Mouse (Mus musculus) heart, postnatal 0 days (tissue): ENCODE data around the gene Ppp4r4. TPM values are rescaled to one million over a fixed set of nuclear protein-coding genes. Genes with fewer than 3 reads are reported as not detected.

Experiments used
- ATAC-seq: fragments of 200-750 bp; cut with Nextera tagmentation; 2 replicates; pipeline ENCODE4 v1.8.0; 2017; ENCODE audit warnings: low read depth, moderate number of reproducible peaks, moderate library complexity; ENCODE audit not compliant: insufficient read depth
- DNase-seq: peaks from one replicate; pipeline ENCODE4 v3.0.0-alpha.2; 2016; ENCODE audit warnings: low spot score
- H3K27ac ChIP-seq: fragments of 300-500 bp; sonication (generic); 2 replicates; pipeline ENCODE4 v1.5.1; 2014; ENCODE audit warnings: low read depth, mild to moderate bottlenecking
- H3K27me3 ChIP-seq: fragments of 300-500 bp; sonication (generic); 2 replicates; pipeline ENCODE4 v1.6.1; 2014; ENCODE audit warnings: low read length, mixed read lengths; ENCODE audit not compliant: control insufficient read depth, insufficient read depth
- H3K36me3 ChIP-seq: fragments of 300-500 bp; sonication (generic); replicated peaks from 2 replicates; pipeline ENCODE4 v1.6.1; 2014; ENCODE audit warnings: low read length, mixed read lengths; ENCODE audit not compliant: control insufficient read depth, insufficient read depth
- H3K4me1 ChIP-seq: fragments of 300-500 bp; sonication (generic); 2 replicates; pipeline ENCODE4 v1.6.1; 2014; ENCODE audit warnings: antibody characterized with exemption; ENCODE audit not compliant: control insufficient read depth, insufficient read depth
- H3K4me2 ChIP-seq: fragments of 300-500 bp; sonication (generic); 2 replicates; pipeline ENCODE4 v1.6.1; 2014; ENCODE audit warnings: low read depth, mild to moderate bottlenecking, low read length, moderate library complexity
- H3K4me3 ChIP-seq: fragments of 300-500 bp; sonication (generic); 2 replicates; pipeline ENCODE4 v1.5.1; 2014; ENCODE audit warnings: low read depth, low read length
- H3K9ac ChIP-seq: fragments of 300-500 bp; sonication (generic); replicated peaks from 2 replicates; pipeline ENCODE4 v1.6.1; 2014; ENCODE audit warnings: low read depth, low read length, mixed read lengths
- H3K9me3 ChIP-seq: fragments of 300-500 bp; sonication (generic); replicated peaks from 2 replicates; pipeline ENCODE4 v1.6.1; 2016; ENCODE audit warnings: low read length; ENCODE audit not compliant: control insufficient read depth
- CTCF ChIP-seq: IDR thresholded peaks from 2 replicates; pipeline ENCODE4 v1.5.1; 2016; ENCODE audit warnings: antibody characterized with exemption, control low read depth, low read depth
- EP300 ChIP-seq: IDR thresholded peaks from 2 replicates; pipeline ENCODE4 v1.6.1; 2016; ENCODE audit warnings: antibody characterized with exemption, low read depth
- WGBS: fragments of 180-500 bp; shearing (Covaris S2); extraction: QIAGEN DNeasy Blood & Tissue Kit; methylation state at CpG from one replicate; pipeline ENCODE4 v1.1.7; 2014; 5-methylcytosine and 5-hydroxymethylcytosine counted together
- polyA plus RNA-seq: library from polyadenylated mRNA; unstranded; fragments of >200 nt; fragmentation: Nextera tagmentation; extraction: Ambion mirVana; gene quantifications from 2 replicates; pipeline ENCODE4 v1.2.1, GENCODE M21; 2015
- total RNA-seq: library from RNA; depleted of rRNA; stranded (reverse); fragments of >200 nt; gene quantifications from 2 replicates; pipeline ENCODE4 v1.2.3, GENCODE M21; 2014; ENCODE audit warnings: low replicate concordance

Ppp4r4 gene
- total and polyA plus RNA-seq, 2 experiments from 2014 or later = 0.12 to 1.1 TPM

DNA sequence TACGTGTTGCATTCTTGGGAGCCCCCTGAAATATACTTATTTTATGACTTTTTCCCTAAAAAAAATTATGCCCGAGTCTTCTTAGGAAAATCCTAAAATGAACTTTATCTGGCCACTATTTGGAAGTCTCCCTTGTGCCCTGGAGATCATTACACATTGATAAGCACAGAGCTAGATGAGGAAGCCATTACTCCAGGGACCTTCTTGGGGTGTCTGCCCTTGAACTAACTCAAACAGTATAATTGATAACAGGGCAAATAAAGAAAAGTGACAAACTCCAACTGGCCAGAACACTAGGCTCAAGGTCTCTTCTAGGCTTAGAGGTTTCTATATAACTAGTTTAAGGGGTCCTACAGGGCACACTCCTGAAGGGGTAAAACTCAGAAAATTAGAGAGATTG, 44.3 kb upstream of the Ppp4r4 start:
- H3K4me3 ChIP-seq = no peak overlapping the region
- H3K9ac ChIP-seq = no peak overlapping the region
- no peak for TF ChIP-seq EP300
- no peak for TF ChIP-seq CTCF
- no peaks in the 10 kb centered on the region for H3K27me3 ChIP-seq
- no peak for ATAC-seq
- 53% methylated on average over 2 of the region's 2 CpGs for WGBS
- H3K27ac ChIP-seq = peak overlapping the region; percentile 32; the same call in 1 of the 2 replicates
- 0 out of 2 replicates have a peak, but pooled peaks cover 8% of the 10 kb centered on the region for H3K4me1 ChIP-seq
- H3K4me2 ChIP-seq = no peak overlapping the region
- H3K9me3 ChIP-seq = no peaks in the 10 kb centered on the region
- DNase-seq = no peak
- no peaks in the 10 kb centered on the region for H3K36me3 ChIP-seq

DNA sequence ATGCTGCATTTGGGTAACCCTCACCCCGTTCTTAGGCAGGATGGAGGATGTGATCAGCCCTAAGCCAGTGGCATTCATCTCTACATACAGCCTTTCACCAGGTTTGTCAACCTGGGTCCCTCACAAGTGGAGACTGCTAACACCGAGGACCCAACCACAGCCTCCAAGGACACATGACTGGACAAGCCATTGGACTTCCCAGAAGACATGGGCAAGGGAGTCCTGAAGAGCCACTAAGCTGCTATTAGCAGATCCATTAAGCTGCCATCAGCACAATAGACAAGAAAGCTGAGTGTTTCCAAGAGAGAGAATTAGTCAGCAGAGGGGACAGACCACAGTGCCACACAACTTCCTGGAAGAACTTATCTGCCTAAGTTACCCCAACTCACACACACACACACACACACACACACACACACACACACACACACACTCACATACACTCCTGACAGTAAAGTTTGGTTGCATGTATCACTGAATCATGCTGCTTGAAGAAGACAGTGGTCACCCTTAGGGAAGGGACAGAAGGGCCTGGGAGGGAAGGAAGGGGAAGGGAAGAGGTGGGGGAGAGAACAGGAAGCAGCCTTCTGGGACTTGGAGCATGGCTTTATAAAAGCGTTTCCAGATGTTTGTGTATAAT, 40.9 kb upstream of the Ppp4r4 start:
- Histone ChIP-seq H3K9me3 (no peaks in the 10 kb centered on the region), H3K36me3 (no peaks in the 10 kb centered on the region), H3K27me3 (no peaks in the 10 kb centered on the region), H3K4me2 (no peak overlapping the region), H3K4me3 (no peak overlapping the region), H3K27ac (no peak overlapping the region), H3K4me1 (0 out of 2 replicates have a peak, but pooled peaks cover 8% of the 10 kb centered on the region), H3K9ac (no peak overlapping the region)
- 58% methylated on average over 3 of the region's 3 CpGs for WGBS
- DNase-seq (no peak), ATAC-seq (no peak)
- TF ChIP-seq CTCF = no peak
- TF ChIP-seq EP300 = no peak

DNA sequence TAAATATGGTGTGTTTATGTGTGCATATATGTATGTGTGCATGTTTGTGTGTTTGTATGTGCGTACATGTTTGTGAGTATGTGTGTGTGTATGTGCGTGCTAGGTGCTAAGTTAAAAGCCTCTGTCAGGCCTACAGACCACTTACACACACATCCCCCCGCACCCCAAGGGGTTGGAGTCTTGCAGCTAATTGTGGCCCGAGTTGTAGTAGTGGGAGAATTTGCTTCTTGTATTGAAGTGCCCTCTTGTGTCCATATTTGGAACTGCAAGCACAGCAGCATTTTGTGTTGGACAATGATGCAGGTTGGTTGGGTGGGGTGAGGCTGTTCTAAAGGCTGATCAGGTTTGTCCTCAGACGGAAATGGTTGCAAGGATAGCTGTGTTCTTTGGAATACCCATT, 39.3 kb upstream of the Ppp4r4 start:
- peak; percentile 25; the same call in 1 of the 2 replicates for ATAC-seq
- 29% methylated on average over 5 of the region's 5 CpGs for WGBS

DNA sequence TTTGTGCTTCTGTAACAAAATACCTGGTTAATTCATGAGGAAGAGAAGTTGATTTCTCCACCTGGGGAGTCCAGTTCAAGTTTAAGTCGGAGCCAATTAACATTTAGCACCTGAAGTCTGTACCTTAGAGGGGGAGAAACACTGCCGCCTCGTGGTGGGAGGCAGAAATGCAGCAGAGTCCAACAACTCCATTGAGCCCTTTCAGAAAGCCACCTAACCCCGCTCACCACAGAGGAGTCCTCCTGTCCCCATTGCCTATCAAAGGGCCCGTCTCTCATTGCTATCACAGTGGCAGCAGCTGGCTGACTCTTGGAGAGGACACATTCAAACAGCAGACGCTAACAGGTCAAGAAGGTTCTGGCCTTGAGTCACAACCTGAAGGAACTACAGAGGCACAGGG, 37.6 kb upstream of the Ppp4r4 start:
- TF ChIP-seq CTCF (peak; percentile 59), EP300 (no peak)
- DNase-seq (peak; percentile 38), ATAC-seq (no peak)
- H3K9me3 ChIP-seq = no peaks in the 10 kb centered on the region
- no peaks in the 10 kb centered on the region for H3K4me1 ChIP-seq
- H3K27ac ChIP-seq = no peak overlapping the region
- no peaks in the 10 kb centered on the region for H3K36me3 ChIP-seq
- no peak overlapping the region for H3K4me2 ChIP-seq
- 22% methylated on average over 6 of the region's 6 CpGs for WGBS
- H3K27me3 ChIP-seq = no peaks in the 10 kb centered on the region
- H3K9ac ChIP-seq = no peak overlapping the region
- no peak overlapping the region for H3K4me3 ChIP-seq

More for the DNA sequence above, 39.3 kb upstream of the Ppp4r4 start:
- no peak overlapping the region for H3K9ac ChIP-seq
- 0 out of 2 replicates have a peak, but pooled peaks cover 4% of the 10 kb centered on the region for H3K4me1 ChIP-seq
- H3K36me3 ChIP-seq = no peaks in the 10 kb centered on the region
- H3K4me2 ChIP-seq = no peak overlapping the region
- no peak overlapping the region for H3K4me3 ChIP-seq
- H3K9me3 ChIP-seq = no peaks in the 10 kb centered on the region
- H3K27ac ChIP-seq = no peak overlapping the region
- H3K27me3 ChIP-seq = no peaks in the 10 kb centered on the region
- DNase-seq = peak; percentile 56
- TF ChIP-seq EP300 (no peak), CTCF (peak; percentile 94)

DNA sequence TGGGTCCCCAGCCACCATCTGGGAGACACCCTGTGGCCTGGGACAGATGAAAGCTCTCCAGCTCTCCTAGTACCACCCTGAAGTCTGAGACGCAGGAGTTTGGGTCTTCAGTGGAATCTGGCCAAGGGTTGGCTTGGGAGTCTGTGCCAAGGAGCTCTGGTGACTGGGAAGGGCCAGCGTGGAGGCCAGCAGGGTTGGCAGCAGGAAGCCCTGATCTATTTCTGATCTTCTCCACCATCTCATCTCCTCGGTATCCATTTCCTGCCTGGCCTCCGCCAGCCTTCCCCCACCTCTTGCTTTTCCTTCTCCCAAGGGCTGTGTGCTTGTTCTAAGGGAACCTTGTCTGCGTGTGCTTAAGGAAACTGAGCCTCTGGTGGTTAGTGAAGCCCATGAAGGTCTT, 33.3 kb upstream of the Ppp4r4 start:
- Histone ChIP-seq H3K27ac (no peak overlapping the region), H3K36me3 (no peaks in the 10 kb centered on the region), H3K27me3 (no peaks in the 10 kb centered on the region), H3K9me3 (no peaks in the 10 kb centered on the region), H3K4me1 (no peaks in the 10 kb centered on the region), H3K9ac (no peak overlapping the region), H3K4me3 (no peak overlapping the region), H3K4me2 (no peak overlapping the region)
- 45% methylated on average over 5 of the region's 5 CpGs for WGBS
- ATAC-seq (no peak), DNase-seq (no peak)
- TF ChIP-seq CTCF (no peak), EP300 (no peak)

DNA sequence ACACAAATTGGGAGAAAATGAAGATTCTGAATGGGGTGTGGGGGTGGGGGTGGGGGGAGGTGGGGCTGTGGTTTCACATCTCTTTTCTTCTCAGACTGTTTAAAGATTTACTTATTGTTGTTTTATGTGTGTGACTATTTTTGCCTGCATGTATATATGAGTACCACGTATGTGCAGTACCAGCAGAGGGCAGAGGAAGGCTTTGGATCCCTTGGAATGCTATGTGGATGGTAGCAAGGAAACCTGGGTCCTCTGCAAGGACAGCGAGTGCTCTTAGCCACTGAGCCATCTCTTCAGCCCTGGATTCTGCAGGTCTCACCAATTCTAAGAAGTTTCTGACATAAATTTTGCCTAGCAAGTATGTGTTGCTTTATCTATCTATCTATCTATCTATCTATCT, 32.8 kb upstream of the Ppp4r4 start:
- Histone ChIP-seq H3K4me2 (no peak overlapping the region), H3K9me3 (no peaks in the 10 kb centered on the region), H3K36me3 (no peaks in the 10 kb centered on the region), H3K4me3 (no peak overlapping the region), H3K27ac (no peak overlapping the region), H3K4me1 (no peaks in the 10 kb centered on the region), H3K27me3 (no peaks in the 10 kb centered on the region), H3K9ac (no peak overlapping the region)
- TF ChIP-seq CTCF = no peak
- ATAC-seq (no peak), DNase-seq (no peak)
- WGBS = 74% methylated on average over 2 of the region's 2 CpGs
